Mouse (Mus musculus) limb, embryonic 12.5 days (tissue): Measurements from ENCODE around the gene Sema3b. TPM values are rescaled to one million over a fixed set of nuclear protein-coding genes. Genes with fewer than 3 reads are reported as not detected.

ENCODE experiments used
- ATAC-seq: fragments of 200-750 bp; cut with Nextera tagmentation; 2 replicates; pipeline ENCODE4 v1.8.0; 2017; ENCODE audit warnings: low read depth, moderate TSS enrichment; ENCODE audit not compliant: insufficient number of reproducible peaks, insufficient read depth, low FRiP score, low TSS enrichment
- H3K27ac ChIP-seq: fragments of 300-500 bp; sonication (generic); 2 replicates; pipeline ENCODE4 v1.5.1; 2016; ENCODE audit warnings: mild to moderate bottlenecking, moderate library complexity
- H3K27me3 ChIP-seq: fragments of 300-500 bp; sonication (generic); 2 replicates; pipeline ENCODE4 v1.6.1; 2016; ENCODE audit warnings: mild to moderate bottlenecking, moderate library complexity
- H3K36me3 ChIP-seq: fragments of 300-500 bp; sonication (generic); 2 replicates; pipeline ENCODE4 v1.6.1; 2016; ENCODE audit warnings: mild to moderate bottlenecking, moderate library complexity
- H3K4me1 ChIP-seq: fragments of 300-500 bp; sonication (generic); replicated peaks from 2 replicates; pipeline ENCODE4 v1.6.1; 2016
- H3K4me2 ChIP-seq: fragments of 300-500 bp; sonication (generic); 2 replicates; pipeline ENCODE4 v1.6.1; 2016; ENCODE audit warnings: mild to moderate bottlenecking, moderate library complexity
- H3K4me3 ChIP-seq: fragments of 300-500 bp; sonication (generic); replicated peaks from 2 replicates; pipeline ENCODE4 v1.5.1; 2016; ENCODE audit warnings: mild to moderate bottlenecking
- H3K9ac ChIP-seq: fragments of 300-500 bp; sonication (generic); replicated peaks from 2 replicates; pipeline ENCODE4 v1.6.1; 2016; ENCODE audit warnings: mild to moderate bottlenecking, moderate library complexity
- H3K9me3 ChIP-seq: fragments of 300-500 bp; sonication (generic); 2 replicates; pipeline ENCODE4 v1.6.1; 2016; ENCODE audit warnings: mild to moderate bottlenecking, moderate library complexity
- WGBS: fragments of 180-500 bp; shearing (Covaris S2); methylation state at CpG from one replicate; pipeline ENCODE4 v1.1.7; 2016; 5-methylcytosine and 5-hydroxymethylcytosine counted together
- polyA plus RNA-seq: library from polyadenylated mRNA; unstranded; fragments of >200 nt; fragmentation: Nextera tagmentation; extraction: Ambion mirVana; gene quantifications from 2 replicates; pipeline ENCODE4 v1.2.1, GENCODE M21; 2016

Sema3b gene
- polyA plus RNA-seq, 1 experiment from 2014 or later: 8.1 TPM

GRCm38 (mm10) chr9:107600745-107601144 lies 8.3 kb downstream of the Sema3b start:
- peaks cover 8% of the 10 kb centered on the region for H3K27me3 ChIP-seq
- H3K9me3 ChIP-seq: no peaks in the 10 kb centered on the region
- WGBS: 79% methylated on average over 12 of the region's 12 CpGs
- peaks cover 4% of the 10 kb centered on the region; the same call in 1 of the 2 replicates for H3K36me3 ChIP-seq
- ATAC-seq: no peak
- H3K4me1 ChIP-seq: peaks cover 35% of the 10 kb centered on the region
- H3K27ac ChIP-seq: no peak overlapping the region
- no peak overlapping the region for H3K4me2 ChIP-seq
- H3K9ac ChIP-seq: no peak overlapping the region
- H3K4me3 ChIP-seq: no peak overlapping the region

GRCm38 (mm10) chr9:107599842-107600241 lies 9.2 kb downstream of the Sema3b start:
- no peak overlapping the region for H3K9ac ChIP-seq
- H3K9me3 ChIP-seq: no peaks in the 10 kb centered on the region
- no peak overlapping the region for H3K4me3 ChIP-seq
- peaks cover 8% of the 10 kb centered on the region for H3K27me3 ChIP-seq
- no peak overlapping the region for H3K27ac ChIP-seq
- peaks cover 26% of the 10 kb centered on the region for H3K4me1 ChIP-seq
- peaks cover 4% of the 10 kb centered on the region; the same call in 1 of the 2 replicates for H3K36me3 ChIP-seq
- H3K4me2 ChIP-seq: no peak overlapping the region
- WGBS: 69% methylated on average over 14 of the region's 14 CpGs
- ATAC-seq: no peak

- Histone ChIP-seq H3K9me3 (no peaks in the 10 kb centered on the region), H3K27me3 (peaks cover 8% of the 10 kb centered on the region), H3K9ac (no peak overlapping the region), H3K36me3 (peaks cover 4% of the 10 kb centered on the region; the same call in 1 of the 2 replicates), H3K4me1 (peaks cover 24% of the 10 kb centered on the region), H3K4me2 (no peak overlapping the region), H3K4me3 (no peak overlapping the region), H3K27ac (no peak overlapping the region)
- ATAC-seq: no peak
- whole genome bisulfite sequencing: 76% methylated on average over 9 of the region's 9 CpGs
These were observed 9.6 kb downstream of the Sema3b start for GRCm38 (mm10) chr9:107599433-107599832.

GRCm38 (mm10) chr9:107598385-107598784 lies 10.6 kb downstream of the Sema3b start:
- Histone ChIP-seq H3K27ac (no peak overlapping the region), H3K9ac (no peak overlapping the region), H3K27me3 (peaks cover 8% of the 10 kb centered on the region), H3K4me1 (peaks cover 15% of the 10 kb centered on the region), H3K4me3 (no peak overlapping the region), H3K36me3 (peaks cover 14% of the 10 kb centered on the region), H3K9me3 (no peaks in the 10 kb centered on the region), H3K4me2 (no peak overlapping the region)
- WGBS: 85% methylated on average over 5 of the region's 5 CpGs
- ATAC-seq: no peak

DNA sequence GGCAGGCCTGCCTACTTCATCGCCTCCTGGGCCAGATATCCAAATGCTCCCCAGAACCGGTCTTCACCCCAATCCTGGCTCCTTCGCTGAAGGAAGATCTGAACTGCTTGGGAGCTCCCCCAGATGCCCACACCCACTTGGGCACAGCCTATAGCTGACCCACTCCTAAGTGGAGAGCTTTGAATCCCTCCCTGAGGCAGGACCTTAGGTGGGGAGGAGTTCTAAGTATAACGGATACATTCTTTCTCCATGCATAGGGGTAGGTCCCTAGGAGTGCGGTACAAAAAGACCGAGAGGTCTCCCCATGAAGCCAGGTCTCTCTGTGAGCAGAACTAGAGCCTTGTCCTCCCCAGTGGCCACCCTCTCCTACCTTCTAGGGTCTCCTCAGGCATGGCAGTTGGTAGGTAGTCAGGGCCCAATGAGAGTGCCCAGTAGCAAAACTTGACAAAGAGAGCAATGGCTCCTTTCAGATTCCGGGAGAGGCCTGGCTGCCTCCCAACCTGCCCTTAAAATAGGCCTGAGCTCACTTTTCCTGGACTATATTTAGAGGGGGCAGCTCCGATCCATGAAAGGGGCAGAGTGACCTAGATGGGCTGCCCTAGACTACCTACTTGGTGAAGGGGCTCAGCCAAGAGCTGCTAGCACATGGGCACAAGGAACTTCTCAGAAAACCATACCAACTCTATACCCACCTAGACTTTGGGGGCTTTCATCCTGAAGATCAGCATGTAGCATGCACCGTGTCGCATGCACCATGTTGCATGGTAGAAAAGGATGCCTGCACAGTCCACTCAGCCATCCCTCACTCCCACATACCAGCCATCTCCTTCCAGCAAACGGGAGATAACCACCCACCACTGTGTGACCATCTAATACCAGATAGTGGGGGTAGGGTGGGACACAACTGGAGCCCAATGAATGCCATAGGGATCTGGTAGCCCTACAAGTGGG lies 12.1 kb downstream of the Sema3b start:
- H3K27me3 ChIP-seq: peaks cover 8% of the 10 kb centered on the region
- H3K9ac ChIP-seq: no peak overlapping the region
- no peak overlapping the region for H3K4me3 ChIP-seq
- H3K4me2 ChIP-seq: no peak overlapping the region
- 92% methylated on average over 11 of the region's 11 CpGs for WGBS
- peaks cover 29% of the 10 kb centered on the region for H3K36me3 ChIP-seq
- H3K9me3 ChIP-seq: no peaks in the 10 kb centered on the region
- no peak for ATAC-seq
- H3K4me1 ChIP-seq: 0 out of 2 replicates have a peak, but pooled peaks cover 3% of the 10 kb centered on the region
- H3K27ac ChIP-seq: no peak overlapping the region

DNA sequence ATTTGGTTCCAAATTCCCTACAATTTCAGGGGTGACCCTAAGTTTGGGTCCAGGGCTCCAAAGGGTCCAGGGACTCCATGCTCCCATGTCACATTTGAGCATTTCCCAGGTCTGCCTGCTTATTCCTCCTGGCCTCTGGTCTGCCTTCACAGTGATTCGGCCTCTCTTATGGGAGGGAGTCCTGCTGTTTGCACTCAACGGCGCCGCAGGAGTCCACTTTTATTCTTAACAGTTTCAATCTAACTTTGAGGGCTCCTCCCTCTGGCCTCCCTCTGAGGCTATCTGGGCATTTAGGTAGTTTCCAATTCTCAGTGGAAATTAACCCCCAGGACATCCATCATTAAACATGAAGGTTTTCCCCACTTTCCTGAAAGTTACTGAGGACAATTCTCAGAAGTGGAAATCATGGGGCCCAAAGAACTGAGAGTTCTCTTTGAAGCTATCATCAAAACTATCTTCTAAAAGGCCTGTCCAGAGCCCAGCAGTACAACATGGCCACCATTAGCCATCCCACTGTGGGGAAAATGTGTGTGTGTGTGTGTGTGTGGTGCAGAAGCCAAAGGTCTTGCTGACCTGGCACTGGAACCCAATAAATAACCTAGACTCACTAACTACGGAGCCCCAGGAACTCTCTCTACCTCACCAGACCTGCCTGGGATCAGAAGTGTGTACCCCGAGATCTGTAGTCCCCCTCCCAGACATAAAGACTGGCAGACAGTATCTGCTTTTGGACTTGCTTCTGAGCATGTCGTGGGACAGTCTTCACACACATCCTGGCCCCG lies 14.6 kb downstream of the Sema3b start:
- Histone ChIP-seq H3K36me3 (peaks cover 54% of the 10 kb centered on the region), H3K4me1 (0 out of 2 replicates have a peak, but pooled peaks cover 3% of the 10 kb centered on the region), H3K27ac (no peak overlapping the region), H3K4me2 (no peak overlapping the region), H3K4me3 (no peak overlapping the region), H3K9ac (no peak overlapping the region), H3K9me3 (no peaks in the 10 kb centered on the region), H3K27me3 (peaks cover 6% of the 10 kb centered on the region)
- WGBS: 72% methylated on average over 8 of the region's 8 CpGs
- ATAC-seq: no peak

GRCm38 (mm10) chr9:107593101-107593976 lies 15.7 kb downstream of the Sema3b start:
- Histone ChIP-seq H3K36me3 (peaks cover 53% of the 10 kb centered on the region), H3K9me3 (no peaks in the 10 kb centered on the region)
- ATAC-seq: no peak

GRCm38 (mm10) chr9:107590773-107591060 lies 18.3 kb downstream of the Sema3b start:
- H3K27ac ChIP-seq: no peak overlapping the region
- peaks cover 11% of the 10 kb centered on the region for H3K4me1 ChIP-seq
- no peak overlapping the region for H3K4me2 ChIP-seq
- H3K9ac ChIP-seq: no peak overlapping the region
- H3K36me3 ChIP-seq: peaks cover 52% of the 10 kb centered on the region
- no peak overlapping the region for H3K4me3 ChIP-seq
- 95% methylated on average over 6 of the region's 6 CpGs for WGBS
- no peaks in the 10 kb centered on the region for H3K27me3 ChIP-seq
- H3K9me3 ChIP-seq: no peaks in the 10 kb centered on the region
- no peak for ATAC-seq

More at GRCm38 (mm10) chr9:107593101-107593976, 15.7 kb downstream of the Sema3b start:
- H3K27ac ChIP-seq: no peak overlapping the region
- H3K27me3 ChIP-seq: no peaks in the 10 kb centered on the region
- H3K4me1 ChIP-seq: peaks cover 7% of the 10 kb centered on the region
- H3K4me2 ChIP-seq: no peak overlapping the region
- no peak overlapping the region for H3K4me3 ChIP-seq
- WGBS: 82% methylated on average over 11 of the region's 11 CpGs
- no peak overlapping the region; the same call in 1 of the 2 replicates for H3K9ac ChIP-seq

GRCm38 (mm10) chr9:107590058-107590772 lies 18.8 kb downstream of the Sema3b start:
- Histone ChIP-seq H3K4me1 (peaks cover 11% of the 10 kb centered on the region), H3K9ac (no peak overlapping the region), H3K36me3 (peaks cover 52% of the 10 kb centered on the region), H3K4me3 (no peak overlapping the region), H3K27me3 (no peaks in the 10 kb centered on the region), H3K27ac (no peak overlapping the region), H3K9me3 (no peaks in the 10 kb centered on the region), H3K4me2 (no peak overlapping the region)
- no peak for ATAC-seq
- WGBS: 91% methylated on average over 25 of the region's 25 CpGs
